Mouse (Mus musculus): ENCODE results near the gene Plppr1. TPM values are rescaled to one million over a fixed set of nuclear protein-coding genes. Genes with fewer than 3 reads are reported as not detected.

Gene Plppr1
- polyA plus RNA-seq, 1 experiment from 2014 or later = 24.1 TPM

DNA sequence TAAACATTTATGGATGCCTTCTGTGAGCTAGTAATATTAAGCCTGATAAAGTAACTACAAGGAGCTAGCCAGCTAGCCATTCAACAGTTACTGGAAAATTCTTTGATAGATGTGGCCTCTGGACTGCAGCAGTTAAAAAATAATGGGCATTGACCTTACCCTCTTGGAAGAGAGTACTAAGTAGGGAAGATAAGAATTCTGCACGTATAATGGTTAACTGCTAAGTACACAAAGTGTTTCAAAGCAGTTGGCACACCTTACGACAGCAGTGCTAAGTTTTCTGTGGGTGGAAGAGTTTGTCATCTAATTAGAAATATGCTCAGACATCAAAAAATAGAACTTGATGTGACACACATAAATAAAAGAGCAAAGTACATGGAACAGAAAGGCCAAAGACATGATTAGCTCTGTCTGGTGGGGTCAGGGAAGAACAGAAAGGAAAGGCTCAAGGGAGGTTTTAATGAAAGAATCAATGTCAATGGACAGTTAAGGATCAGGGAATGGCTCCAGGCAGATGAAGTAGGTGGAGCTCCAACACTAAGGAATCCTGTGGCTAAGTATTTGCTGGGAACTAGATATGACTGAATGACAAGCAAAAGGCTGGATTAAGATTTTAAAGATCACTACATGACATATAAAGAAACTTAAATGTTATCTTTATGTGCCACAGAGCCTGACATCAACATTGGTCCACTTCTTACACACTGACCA is 120.6 kb downstream of the Plppr1 start:
- Histone ChIP-seq H3K27me3 (ENCODE audit: control insufficient read depth, insufficient read depth, low read length) (no peaks in the 10 kb centered on the region), H3K9ac (ENCODE audit: low read length) (no peak overlapping the region), H3K36me3 (ENCODE audit: control insufficient read depth, insufficient read depth, low read length) (no peaks in the 10 kb centered on the region), H3K9me3 (ENCODE audit: control insufficient read depth, low read length) (no peaks in the 10 kb centered on the region), H3K4me2 (ENCODE audit: low read depth) (no peak overlapping the region), H3K27ac (ENCODE audit: low read depth, low read length) (no peak overlapping the region), H3K4me1 (ENCODE audit: control insufficient read depth, insufficient read depth, low read length) (no peaks in the 10 kb centered on the region), H3K4me3 (ENCODE audit: low read depth, low read length) (no peak overlapping the region)
- DNase-seq (ENCODE audit: low spot score) (no peak), ATAC-seq (ENCODE audit: insufficient read depth, low FRiP score, low TSS enrichment) (no peak)
- WGBS = 76% methylated on average over 2 of the region's 2 CpGs

DNA sequence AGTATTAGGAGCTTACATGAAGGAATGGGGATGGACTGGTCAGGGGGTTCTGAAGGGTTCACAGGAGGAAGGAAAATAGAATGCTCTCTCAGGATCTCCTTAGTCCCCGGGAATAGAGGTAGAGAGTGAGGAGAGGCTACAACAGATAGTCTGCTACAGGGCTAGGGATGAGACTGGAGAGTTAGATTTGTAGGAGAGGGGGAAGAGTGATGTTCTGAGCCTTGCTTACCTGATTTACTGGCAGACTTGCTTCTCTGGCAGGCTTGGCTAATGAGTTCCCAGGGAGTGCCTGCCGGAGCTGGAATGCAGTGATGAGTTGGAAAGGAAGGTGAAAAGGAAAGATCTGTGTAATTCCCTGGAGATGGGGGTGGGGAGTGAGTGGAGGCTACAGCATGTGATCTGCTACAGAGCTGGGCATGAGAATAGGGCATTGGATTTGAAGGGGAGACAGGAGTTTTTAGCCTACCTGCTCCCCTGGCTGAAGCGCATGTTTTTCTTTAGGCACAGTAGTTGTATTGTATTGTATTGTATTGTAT is 131.0 kb downstream of the Plppr1 start:
- no peak for ATAC-seq (ENCODE audit: insufficient read depth, low FRiP score, low TSS enrichment)
- WGBS = 57% methylated on average over 3 of the region's 3 CpGs
- Histone ChIP-seq H3K27me3 (ENCODE audit: control insufficient read depth, insufficient read depth, low read length) (no peaks in the 10 kb centered on the region), H3K27ac (ENCODE audit: low read depth, low read length) (no peak overlapping the region), H3K9ac (ENCODE audit: low read length) (no peak overlapping the region), H3K9me3 (ENCODE audit: control insufficient read depth, low read length) (no peaks in the 10 kb centered on the region), H3K4me3 (ENCODE audit: low read depth, low read length) (no peak overlapping the region), H3K4me1 (ENCODE audit: control insufficient read depth, insufficient read depth, low read length) (no peaks in the 10 kb centered on the region), H3K4me2 (ENCODE audit: low read depth) (no peak overlapping the region), H3K36me3 (ENCODE audit: control insufficient read depth, insufficient read depth, low read length) (no peaks in the 10 kb centered on the region)
- no peak for DNase-seq (ENCODE audit: low spot score)

DNA sequence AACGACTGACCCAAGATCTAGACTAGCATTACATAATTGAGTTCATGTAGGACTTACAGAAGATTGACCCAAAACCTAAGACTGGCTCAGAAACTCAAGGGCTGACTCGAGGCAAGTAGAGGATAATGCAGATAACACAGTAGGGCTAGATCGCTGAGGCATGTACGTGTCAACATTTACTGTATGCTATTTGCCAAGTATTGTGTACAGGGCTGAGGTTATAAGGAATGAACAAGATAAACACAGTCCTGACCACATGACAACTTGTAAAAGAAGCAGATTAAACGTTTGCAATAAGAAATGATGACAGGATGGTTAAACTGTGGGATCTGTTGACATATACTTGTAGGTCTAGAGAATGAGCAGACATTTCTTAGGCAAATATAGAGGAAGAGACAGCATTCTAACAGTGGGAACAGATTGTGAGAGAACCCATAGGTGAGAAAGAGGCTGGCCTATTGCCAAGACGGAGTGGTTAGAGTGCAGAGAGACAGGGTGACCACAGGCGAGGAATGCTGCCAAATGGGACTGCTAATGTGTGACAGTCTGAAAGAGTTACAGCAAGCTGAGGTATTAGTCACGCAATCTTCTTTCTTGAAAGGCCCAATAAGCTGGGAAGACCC is 138.2 kb downstream of the Plppr1 start:
- H3K4me3 ChIP-seq (ENCODE audit: low read depth, low read length) = no peak overlapping the region
- no peaks in the 10 kb centered on the region for H3K36me3 ChIP-seq (ENCODE audit: control insufficient read depth, insufficient read depth, low read length)
- DNase-seq (ENCODE audit: low spot score) (no peak), ATAC-seq (ENCODE audit: insufficient read depth, low FRiP score, low TSS enrichment) (no peak)
- H3K4me2 ChIP-seq (ENCODE audit: low read depth) = no peak overlapping the region
- no peaks in the 10 kb centered on the region for H3K4me1 ChIP-seq (ENCODE audit: control insufficient read depth, insufficient read depth, low read length)
- H3K27me3 ChIP-seq (ENCODE audit: control insufficient read depth, insufficient read depth, low read length) = no peaks in the 10 kb centered on the region
- H3K9ac ChIP-seq (ENCODE audit: low read length) = no peak overlapping the region
- WGBS = 75% methylated on average over 8 of the region's 8 CpGs
- no peaks in the 10 kb centered on the region for H3K9me3 ChIP-seq (ENCODE audit: control insufficient read depth, low read length)
- H3K27ac ChIP-seq (ENCODE audit: low read depth, low read length) = no peak overlapping the region

DNA sequence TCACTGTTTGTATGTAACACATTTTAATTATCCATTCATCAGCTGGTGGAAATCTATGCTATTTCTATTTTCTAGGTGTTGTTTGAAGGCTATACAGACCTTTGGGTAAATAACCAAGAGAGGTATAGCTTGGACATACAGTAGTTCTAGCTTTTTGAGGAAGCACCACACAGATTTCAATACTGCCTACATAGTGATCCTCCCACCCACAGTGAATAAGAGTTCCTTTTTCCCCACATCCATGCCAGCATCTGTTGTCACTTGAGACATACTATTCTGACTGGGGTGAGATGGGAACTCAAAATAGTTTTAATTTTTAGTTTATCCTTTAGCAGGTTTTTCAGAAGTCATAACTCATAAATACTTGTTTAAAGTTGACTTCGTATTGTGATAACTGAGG is 151.4 kb downstream of the Plppr1 start:
- Histone ChIP-seq H3K4me2 (ENCODE audit: low read depth) (no peak overlapping the region), H3K4me1 (ENCODE audit: control insufficient read depth, insufficient read depth, low read length) (no peaks in the 10 kb centered on the region), H3K27ac (ENCODE audit: low read depth, low read length) (no peak overlapping the region), H3K9ac (ENCODE audit: low read length) (no peak overlapping the region), H3K36me3 (ENCODE audit: control insufficient read depth, insufficient read depth, low read length) (no peaks in the 10 kb centered on the region), H3K4me3 (ENCODE audit: low read depth, low read length) (no peak overlapping the region), H3K9me3 (ENCODE audit: control insufficient read depth, low read length) (no peaks in the 10 kb centered on the region), H3K27me3 (ENCODE audit: control insufficient read depth, insufficient read depth, low read length) (no peaks in the 10 kb centered on the region)
- no peak for DNase-seq (ENCODE audit: low spot score)
- WGBS = 94% methylated on average over 1 of the region's 1 CpGs
- ATAC-seq (ENCODE audit: insufficient read depth, low FRiP score, low TSS enrichment) = no peak

DNA sequence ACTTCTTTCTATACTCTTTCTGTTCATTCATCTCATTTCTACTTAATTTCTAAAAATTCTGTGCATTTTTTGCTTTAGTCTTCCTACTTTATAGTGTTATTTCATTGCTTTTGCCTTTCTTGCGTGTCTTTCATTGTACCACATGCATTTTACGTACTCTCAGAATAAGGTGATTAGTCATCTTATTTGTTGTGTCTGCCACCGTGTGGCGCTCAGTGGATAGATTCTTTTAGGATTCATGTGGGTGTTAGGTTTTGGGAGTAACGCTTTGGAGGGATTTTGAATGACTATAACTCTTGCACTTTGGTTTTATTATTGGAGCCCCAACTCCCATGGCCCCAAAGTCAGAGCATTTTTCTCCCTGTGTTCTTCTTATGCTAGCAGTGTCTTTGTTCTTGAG is 152.5 kb downstream of the Plppr1 start:
- Histone ChIP-seq H3K27ac (ENCODE audit: low read depth, low read length) (no peak overlapping the region), H3K4me1 (ENCODE audit: control insufficient read depth, insufficient read depth, low read length) (no peaks in the 10 kb centered on the region), H3K9ac (ENCODE audit: low read length) (no peak overlapping the region), H3K36me3 (ENCODE audit: control insufficient read depth, insufficient read depth, low read length) (no peaks in the 10 kb centered on the region), H3K27me3 (ENCODE audit: control insufficient read depth, insufficient read depth, low read length) (no peaks in the 10 kb centered on the region), H3K4me3 (ENCODE audit: low read depth, low read length) (no peak overlapping the region), H3K9me3 (ENCODE audit: control insufficient read depth, low read length) (no peaks in the 10 kb centered on the region), H3K4me2 (ENCODE audit: low read depth) (no peak overlapping the region)
- DNase-seq (ENCODE audit: low spot score) (no peak), ATAC-seq (ENCODE audit: insufficient read depth, low FRiP score, low TSS enrichment) (no peak)
- WGBS = 82% methylated on average over 5 of the region's 5 CpGs

DNA sequence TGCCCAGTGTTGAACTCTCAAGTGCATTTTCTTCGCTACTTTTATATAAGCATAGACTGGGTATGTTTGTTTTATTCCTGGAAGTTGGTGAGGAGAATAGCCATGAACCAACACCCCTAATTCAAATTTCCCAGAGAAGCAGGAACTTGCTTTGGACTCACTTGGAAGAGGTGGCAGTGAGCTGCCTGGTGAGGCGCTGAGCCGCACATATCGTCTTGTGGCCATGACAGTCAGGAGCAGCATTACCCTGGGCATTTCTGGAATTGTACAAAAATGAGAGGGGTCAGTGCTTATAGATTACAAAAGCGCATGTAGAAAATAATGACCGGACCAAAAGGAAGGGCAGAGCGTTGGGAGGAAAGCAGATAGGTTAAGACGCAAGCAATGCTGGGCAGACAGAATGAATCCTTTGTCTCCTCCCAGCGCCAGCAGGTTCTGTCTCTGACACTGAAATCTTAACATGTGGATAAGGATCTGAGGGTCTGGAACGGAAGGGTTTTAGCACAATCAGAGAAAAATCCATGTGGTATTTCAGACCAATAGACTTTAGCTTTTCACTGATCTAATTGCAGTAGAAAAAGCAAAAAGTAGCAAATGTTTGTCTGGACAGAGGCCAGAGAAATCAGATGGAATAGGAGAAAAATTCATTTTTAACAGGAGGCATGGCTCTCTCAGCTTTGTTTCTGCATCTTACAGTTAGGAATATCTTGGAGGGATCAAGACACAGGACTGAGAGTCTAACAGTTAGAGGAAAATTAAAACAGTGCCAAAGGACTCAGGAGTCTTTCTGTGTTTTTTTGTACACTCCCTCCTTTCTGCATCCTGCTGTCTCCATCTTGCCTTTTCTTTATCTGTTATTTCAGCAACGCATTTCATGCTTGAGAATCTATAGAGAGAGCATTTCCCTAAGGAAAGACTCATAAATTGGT is 153.8 kb downstream of the Plppr1 start:
- no peak overlapping the region for H3K27ac ChIP-seq (ENCODE audit: low read depth, low read length)
- DNase-seq (ENCODE audit: low spot score) = no peak
- no peaks in the 10 kb centered on the region for H3K4me1 ChIP-seq (ENCODE audit: control insufficient read depth, insufficient read depth, low read length)
- H3K9ac ChIP-seq (ENCODE audit: low read length) = no peak overlapping the region
- H3K4me3 ChIP-seq (ENCODE audit: low read depth, low read length) = no peak overlapping the region
- H3K27me3 ChIP-seq (ENCODE audit: control insufficient read depth, insufficient read depth, low read length) = no peaks in the 10 kb centered on the region
- ATAC-seq (ENCODE audit: insufficient read depth, low FRiP score, low TSS enrichment) = no peak
- WGBS = 85% methylated on average over 11 of the region's 11 CpGs
- H3K4me2 ChIP-seq (ENCODE audit: low read depth) = no peak overlapping the region
- no peaks in the 10 kb centered on the region for H3K36me3 ChIP-seq (ENCODE audit: control insufficient read depth, insufficient read depth, low read length)
- no peaks in the 10 kb centered on the region for H3K9me3 ChIP-seq (ENCODE audit: control insufficient read depth, low read length)

DNA sequence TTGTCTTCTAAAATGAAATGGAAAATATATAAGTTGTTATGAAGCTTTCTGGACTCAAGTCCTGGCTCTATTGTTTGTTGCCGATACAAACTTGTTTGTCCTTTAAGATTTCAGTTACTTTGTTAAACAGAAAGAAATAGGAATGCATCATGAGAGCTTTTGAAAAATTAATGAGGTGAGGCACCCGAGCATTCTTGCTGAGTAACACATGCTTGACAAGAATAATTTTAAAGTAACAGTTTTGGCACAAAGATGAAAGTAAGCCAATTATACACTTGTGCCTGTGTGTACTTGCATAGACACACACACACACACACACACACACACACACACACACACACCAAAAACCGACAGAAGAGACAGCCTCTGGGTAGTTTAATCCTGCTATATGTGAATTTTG is 155.3 kb downstream of the Plppr1 start:
- DNase-seq (ENCODE audit: low spot score) = no peak
- Histone ChIP-seq H3K27me3 (ENCODE audit: control insufficient read depth, insufficient read depth, low read length) (no peaks in the 10 kb centered on the region), H3K4me2 (ENCODE audit: low read depth) (no peak overlapping the region), H3K27ac (ENCODE audit: low read depth, low read length) (no peak overlapping the region), H3K9ac (ENCODE audit: low read length) (no peak overlapping the region), H3K4me3 (ENCODE audit: low read depth, low read length) (no peak overlapping the region), H3K9me3 (ENCODE audit: control insufficient read depth, low read length) (no peaks in the 10 kb centered on the region), H3K4me1 (ENCODE audit: control insufficient read depth, insufficient read depth, low read length) (no peaks in the 10 kb centered on the region), H3K36me3 (ENCODE audit: control insufficient read depth, insufficient read depth, low read length) (no peaks in the 10 kb centered on the region)
- ATAC-seq (ENCODE audit: insufficient read depth, low FRiP score, low TSS enrichment) = no peak
- 85% methylated on average over 3 of the region's 3 CpGs for WGBS

DNA sequence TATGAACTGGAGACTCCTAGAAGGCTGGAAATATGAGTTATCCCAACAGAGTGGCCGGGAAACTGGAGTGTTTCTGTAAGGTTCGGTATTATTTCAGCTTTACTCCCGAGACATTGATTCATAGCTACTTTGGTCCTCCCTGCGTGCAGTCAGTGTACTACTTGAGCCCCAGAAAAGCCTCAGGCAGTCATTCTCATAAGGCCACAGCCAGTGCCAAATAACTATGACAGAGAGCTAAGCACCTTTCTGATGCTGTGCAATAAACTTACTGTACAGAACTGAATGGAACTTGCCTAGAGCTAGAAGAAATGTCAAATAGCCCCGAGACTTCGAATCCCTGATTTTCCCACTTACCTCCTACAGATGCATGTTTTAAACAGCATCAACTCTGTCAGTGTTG is 164.4 kb downstream of the Plppr1 start:
- DNase-seq (ENCODE audit: low spot score) = no peak
- no peaks in the 10 kb centered on the region for H3K9me3 ChIP-seq (ENCODE audit: control insufficient read depth, low read length)
- H3K9ac ChIP-seq (ENCODE audit: low read length) = no peak overlapping the region
- no peak overlapping the region for H3K4me2 ChIP-seq (ENCODE audit: low read depth)
- no peaks in the 10 kb centered on the region for H3K4me1 ChIP-seq (ENCODE audit: control insufficient read depth, insufficient read depth, low read length)
- H3K4me3 ChIP-seq (ENCODE audit: low read depth, low read length) = no peak overlapping the region
- no peaks in the 10 kb centered on the region for H3K27me3 ChIP-seq (ENCODE audit: control insufficient read depth, insufficient read depth, low read length)
- no peaks in the 10 kb centered on the region for H3K36me3 ChIP-seq (ENCODE audit: control insufficient read depth, insufficient read depth, low read length)
- WGBS = 72% methylated on average over 6 of the region's 6 CpGs
- ATAC-seq (ENCODE audit: insufficient read depth, low FRiP score, low TSS enrichment) = no peak
- H3K27ac ChIP-seq (ENCODE audit: low read depth, low read length) = no peak overlapping the region

Measured in neural tube, embryonic 11.5 days (tissue).